Mouse (Mus musculus): ENCODE results near the gene BC048562. TPM values are rescaled to one million over a fixed set of nuclear protein-coding genes. Genes with fewer than 3 reads are reported as not detected.

Gene BC048562
- not detected in 2 replicates for polyA plus RNA-seq (2016; fragmentation: Nextera tagmentation; extraction: Ambion mirVana)

- H3K9me3 ChIP-seq = 0 out of 2 replicates have a peak, but pooled peaks cover 3% of the 10 kb centered on the region
- no peaks in the 10 kb centered on the region for H3K36me3 ChIP-seq
- no peaks in the 10 kb centered on the region for H3K27me3 ChIP-seq (ENCODE audit: insufficient read depth, poor library complexity, severe bottlenecking)
- H3K27ac ChIP-seq = no peak within 1 kb of the TSS
- DNase-seq (ENCODE audit: low spot score) = no peak
- 53% methylated on average over 3 of the region's 3 CpGs for WGBS
- H3K4me1 ChIP-seq (replicated peaks) = peaks cover 18% of the 10 kb centered on the region; the same call in 1 of the 2 replicates
- H3K4me3 ChIP-seq = no peak within 1 kb of the TSS
Measured at GRCm38 (mm10) chr9:108436182-108436581, at the start of gene BC048562. BC048562 (plus strand) TSS chr9:108436482.

DNA sequence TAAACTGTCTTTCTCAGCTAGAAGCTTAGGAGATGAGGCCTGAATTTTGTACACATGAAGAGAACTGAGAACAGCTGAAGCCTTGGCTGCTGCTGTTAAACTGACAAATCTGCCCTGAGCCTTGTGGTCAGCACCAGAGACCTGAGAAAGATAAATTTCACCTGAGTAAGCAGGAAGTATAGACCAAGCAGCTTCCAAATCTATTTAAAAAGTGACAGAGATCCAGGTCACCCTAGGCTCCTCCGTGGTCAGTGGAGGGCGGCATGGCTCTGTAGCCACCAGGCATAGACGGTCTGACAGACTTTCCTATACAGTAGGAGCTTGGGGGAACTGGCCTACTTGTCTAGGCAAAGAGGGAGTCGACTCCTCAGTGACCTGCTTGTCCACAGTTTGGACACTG lies 49.5 kb upstream of the BC048562 start:
- Histone ChIP-seq H3K4me1 (replicated peaks) (no peaks in the 10 kb centered on the region), H3K36me3 (peaks cover 97% of the 10 kb centered on the region), H3K27ac (no peak overlapping the region), H3K27me3 (ENCODE audit: insufficient read depth, poor library complexity, severe bottlenecking) (no peaks in the 10 kb centered on the region), H3K9me3 (no peaks in the 10 kb centered on the region), H3K4me3 (no peak overlapping the region)
- no peak for DNase-seq (ENCODE audit: low spot score)
- WGBS = 86% methylated on average over 4 of the region's 4 CpGs

- no peak for DNase-seq (ENCODE audit: low spot score)
- no peak overlapping the region for H3K27ac ChIP-seq
- no peaks in the 10 kb centered on the region for H3K27me3 ChIP-seq (ENCODE audit: insufficient read depth, poor library complexity, severe bottlenecking)
- no peaks in the 10 kb centered on the region for H3K9me3 ChIP-seq
- no peak overlapping the region for H3K4me3 ChIP-seq
- peaks cover 97% of the 10 kb centered on the region for H3K36me3 ChIP-seq
- 87% methylated on average over 10 of the region's 10 CpGs for WGBS
- H3K4me1 ChIP-seq (replicated peaks) = peaks cover 7% of the 10 kb centered on the region; the same call in 1 of the 2 replicates
Measured at GRCm38 (mm10) chr9:108388601-108389000, 47.7 kb upstream of the BC048562 start.

DNA sequence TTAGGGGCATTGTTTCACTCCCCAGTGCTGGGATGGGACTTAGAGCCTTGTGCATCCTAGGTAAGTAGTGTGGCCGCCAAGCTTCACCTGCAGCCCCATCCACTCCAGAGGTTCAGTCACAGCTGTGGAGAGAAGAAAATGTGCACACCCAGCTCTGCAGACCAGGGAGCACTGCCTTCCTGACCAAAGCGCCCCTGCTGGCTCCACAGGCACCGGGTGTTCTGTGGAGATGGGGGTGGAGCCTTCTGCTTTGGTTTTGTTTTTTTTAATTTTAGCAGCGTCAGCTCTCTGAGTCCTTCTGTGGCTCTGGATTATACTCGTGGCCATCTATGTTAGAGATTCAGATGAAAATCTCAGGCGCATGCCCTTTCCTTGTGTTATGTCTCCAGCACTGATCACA lies 47.1 kb upstream of the BC048562 start:
- Histone ChIP-seq H3K27me3 (ENCODE audit: insufficient read depth, poor library complexity, severe bottlenecking) (no peaks in the 10 kb centered on the region), H3K9me3 (no peaks in the 10 kb centered on the region), H3K4me1 (replicated peaks) (peaks cover 7% of the 10 kb centered on the region; the same call in 1 of the 2 replicates), H3K36me3 (peaks cover 97% of the 10 kb centered on the region), H3K27ac (no peak overlapping the region), H3K4me3 (no peak overlapping the region)
- 88% methylated on average over 6 of the region's 6 CpGs for WGBS
- no peak for DNase-seq (ENCODE audit: low spot score)

GRCm38 (mm10) chr9:108392676-108393075 lies 43.6 kb upstream of the BC048562 start, which contains the start of gene 1700102P08Rik:
1700102P08Rik (plus strand) TSS chr9:108392805.
- peak; percentile 47 for DNase-seq (ENCODE audit: low spot score)
- H3K27ac ChIP-seq = peak within 1 kb of the TSS; percentile 75; the same call in 1 of the 2 replicates
- no peaks in the 10 kb centered on the region for H3K9me3 ChIP-seq
- no peaks in the 10 kb centered on the region for H3K27me3 ChIP-seq (ENCODE audit: insufficient read depth, poor library complexity, severe bottlenecking)
- peaks cover 7% of the 10 kb centered on the region; the same call in 1 of the 2 replicates for H3K4me1 ChIP-seq (replicated peaks)
- no peak within 1 kb of the TSS for H3K4me3 ChIP-seq
- WGBS = 50% methylated on average over 18 of the region's 18 CpGs
- peaks cover 68% of the 10 kb centered on the region for H3K36me3 ChIP-seq

DNA sequence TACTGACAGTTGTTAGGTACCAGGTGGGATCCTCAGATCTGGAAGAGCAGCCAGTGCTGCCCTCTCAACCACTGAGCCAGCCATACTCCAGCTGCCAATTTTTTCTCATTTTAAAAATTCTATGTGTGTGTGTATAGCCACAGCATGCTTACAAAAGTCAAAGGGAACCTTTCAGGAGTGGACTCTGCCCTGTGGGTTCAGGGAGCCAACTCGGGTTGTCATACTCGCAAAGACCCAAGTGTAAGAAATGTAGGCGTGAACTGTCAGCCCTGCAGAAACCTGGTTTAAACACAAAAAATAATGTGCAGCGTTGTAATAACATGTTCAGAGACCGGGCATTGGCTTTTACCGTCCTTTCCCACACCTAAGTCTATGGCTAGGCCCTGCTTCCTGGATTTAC lies 42.1 kb upstream of the BC048562 start:
- H3K27ac ChIP-seq = no peak overlapping the region
- H3K27me3 ChIP-seq (ENCODE audit: insufficient read depth, poor library complexity, severe bottlenecking) = no peaks in the 10 kb centered on the region
- H3K4me3 ChIP-seq = no peak overlapping the region
- no peak for DNase-seq (ENCODE audit: low spot score)
- H3K36me3 ChIP-seq = peaks cover 57% of the 10 kb centered on the region
- no peaks in the 10 kb centered on the region for H3K9me3 ChIP-seq
- WGBS = 95% methylated on average over 6 of the region's 6 CpGs
- peaks cover 7% of the 10 kb centered on the region; the same call in 1 of the 2 replicates for H3K4me1 ChIP-seq (replicated peaks)

GRCm38 (mm10) chr9:108395427-108395826 lies 40.9 kb upstream of the BC048562 start:
- Histone ChIP-seq H3K36me3 (peaks cover 46% of the 10 kb centered on the region), H3K4me1 (replicated peaks) (peaks cover 7% of the 10 kb centered on the region; the same call in 1 of the 2 replicates)
- WGBS = 88% methylated on average over 1 of the region's 1 CpGs

GRCm38 (mm10) chr9:108398324-108398723 lies 38.0 kb upstream of the BC048562 start:
- H3K27me3 ChIP-seq (ENCODE audit: insufficient read depth, poor library complexity, severe bottlenecking) = no peaks in the 10 kb centered on the region
- 93% methylated on average over 3 of the region's 3 CpGs for WGBS
- no peak overlapping the region for H3K4me3 ChIP-seq
- H3K36me3 ChIP-seq = peaks cover 17% of the 10 kb centered on the region
- DNase-seq (ENCODE audit: low spot score) = no peak
- no peaks in the 10 kb centered on the region for H3K9me3 ChIP-seq
- H3K4me1 ChIP-seq (replicated peaks) = peaks cover 13% of the 10 kb centered on the region
- H3K27ac ChIP-seq = no peak overlapping the region

More at GRCm38 (mm10) chr9:108395427-108395826, 40.9 kb upstream of the BC048562 start:
- Histone ChIP-seq H3K27me3 (ENCODE audit: insufficient read depth, poor library complexity, severe bottlenecking) (no peaks in the 10 kb centered on the region), H3K4me3 (no peak overlapping the region), H3K27ac (no peak overlapping the region), H3K9me3 (no peaks in the 10 kb centered on the region)
- DNase-seq (ENCODE audit: low spot score) = no peak

- Histone ChIP-seq H3K9me3 (no peaks in the 10 kb centered on the region), H3K4me1 (replicated peaks) (peaks cover 21% of the 10 kb centered on the region), H3K27me3 (ENCODE audit: insufficient read depth, poor library complexity, severe bottlenecking) (no peaks in the 10 kb centered on the region), H3K4me3 (no peak overlapping the region), H3K27ac (no peak overlapping the region), H3K36me3 (peaks cover 4% of the 10 kb centered on the region; the same call in 1 of the 2 replicates)
- WGBS = 58% methylated on average over 7 of the region's 7 CpGs
- no peak for DNase-seq (ENCODE audit: low spot score)
Measured at GRCm38 (mm10) chr9:108401186-108401960, 34.9 kb upstream of the BC048562 start.

DNA sequence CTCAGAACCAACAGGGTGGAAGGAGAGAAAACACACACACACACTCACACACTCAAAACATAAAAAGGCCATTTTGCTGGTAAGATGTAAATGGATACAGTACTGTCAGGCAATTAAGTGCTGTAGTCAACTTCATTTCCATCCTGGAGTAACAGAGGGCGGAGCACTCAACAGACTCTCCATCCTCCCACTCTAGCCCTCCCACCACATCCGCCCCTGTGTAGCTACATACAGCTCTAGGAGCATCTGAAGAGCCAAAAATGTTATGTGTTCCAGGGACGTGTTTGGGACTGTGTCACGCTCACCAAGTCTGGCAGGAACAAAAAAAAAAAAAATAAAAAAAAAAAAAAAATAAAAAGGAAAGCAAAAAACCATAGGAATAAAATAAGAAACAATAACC lies 33.2 kb upstream of the BC048562 start:
- peaks cover under 1% of the 10 kb centered on the region; the same call in 1 of the 2 replicates for H3K36me3 ChIP-seq
- no peak overlapping the region for H3K4me3 ChIP-seq
- WGBS = 81% methylated on average over 4 of the region's 4 CpGs
- no peaks in the 10 kb centered on the region for H3K27me3 ChIP-seq (ENCODE audit: insufficient read depth, poor library complexity, severe bottlenecking)
- H3K27ac ChIP-seq = no peak overlapping the region
- no peak for DNase-seq (ENCODE audit: low spot score)
- no peaks in the 10 kb centered on the region for H3K9me3 ChIP-seq
- peaks cover 21% of the 10 kb centered on the region for H3K4me1 ChIP-seq (replicated peaks)

GRCm38 (mm10) chr9:108404451-108404850 lies 31.8 kb upstream of the BC048562 start:
- 82% methylated on average over 8 of the region's 8 CpGs for WGBS

DNA sequence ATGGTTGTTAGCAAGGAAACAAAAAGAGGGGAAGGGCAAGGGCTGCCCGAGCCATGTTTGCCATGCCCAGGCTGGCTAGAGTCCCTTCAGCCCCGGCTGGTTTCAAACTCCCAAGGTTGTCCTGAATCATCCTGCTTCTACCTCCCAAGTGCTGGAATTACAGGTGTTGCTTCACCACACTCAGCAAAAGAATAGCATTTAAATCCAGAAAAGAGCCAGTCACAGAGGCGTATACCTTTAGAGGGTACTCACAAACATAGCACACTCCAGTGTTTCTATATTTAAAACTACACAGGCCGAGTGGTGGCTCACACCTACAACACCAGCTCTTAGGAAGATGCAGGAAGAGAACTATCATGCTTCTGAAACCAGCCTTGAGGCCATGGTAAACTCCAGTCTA lies 26.7 kb upstream of the BC048562 start:
- H3K4me3 ChIP-seq = no peak overlapping the region
- no peaks in the 10 kb centered on the region for H3K9me3 ChIP-seq
- H3K27ac ChIP-seq = no peak overlapping the region
- 92% methylated on average over 4 of the region's 4 CpGs for WGBS
- H3K36me3 ChIP-seq = no peaks in the 10 kb centered on the region
- H3K27me3 ChIP-seq (ENCODE audit: insufficient read depth, poor library complexity, severe bottlenecking) = no peaks in the 10 kb centered on the region
- peaks cover 7% of the 10 kb centered on the region for H3K4me1 ChIP-seq (replicated peaks)
- no peak for DNase-seq (ENCODE audit: low spot score)

More at GRCm38 (mm10) chr9:108404451-108404850, 31.8 kb upstream of the BC048562 start:
- Histone ChIP-seq H3K27ac (no peak overlapping the region), H3K27me3 (ENCODE audit: insufficient read depth, poor library complexity, severe bottlenecking) (no peaks in the 10 kb centered on the region), H3K4me3 (no peak overlapping the region), H3K4me1 (replicated peaks) (peaks cover 21% of the 10 kb centered on the region), H3K36me3 (no peaks in the 10 kb centered on the region), H3K9me3 (no peaks in the 10 kb centered on the region)
- DNase-seq (ENCODE audit: low spot score) = no peak

GRCm38 (mm10) chr9:108411381-108411942 lies 24.8 kb upstream of the BC048562 start:
- no peak for DNase-seq (ENCODE audit: low spot score)
- H3K27me3 ChIP-seq (ENCODE audit: insufficient read depth, poor library complexity, severe bottlenecking) = no peaks in the 10 kb centered on the region
- no peak overlapping the region for H3K27ac ChIP-seq
- 74% methylated on average over 9 of the region's 9 CpGs for WGBS
- no peaks in the 10 kb centered on the region for H3K4me1 ChIP-seq (replicated peaks)
- no peak overlapping the region for H3K4me3 ChIP-seq
- no peaks in the 10 kb centered on the region for H3K36me3 ChIP-seq
- H3K9me3 ChIP-seq = no peaks in the 10 kb centered on the region
